In the genomic region with DNA sequence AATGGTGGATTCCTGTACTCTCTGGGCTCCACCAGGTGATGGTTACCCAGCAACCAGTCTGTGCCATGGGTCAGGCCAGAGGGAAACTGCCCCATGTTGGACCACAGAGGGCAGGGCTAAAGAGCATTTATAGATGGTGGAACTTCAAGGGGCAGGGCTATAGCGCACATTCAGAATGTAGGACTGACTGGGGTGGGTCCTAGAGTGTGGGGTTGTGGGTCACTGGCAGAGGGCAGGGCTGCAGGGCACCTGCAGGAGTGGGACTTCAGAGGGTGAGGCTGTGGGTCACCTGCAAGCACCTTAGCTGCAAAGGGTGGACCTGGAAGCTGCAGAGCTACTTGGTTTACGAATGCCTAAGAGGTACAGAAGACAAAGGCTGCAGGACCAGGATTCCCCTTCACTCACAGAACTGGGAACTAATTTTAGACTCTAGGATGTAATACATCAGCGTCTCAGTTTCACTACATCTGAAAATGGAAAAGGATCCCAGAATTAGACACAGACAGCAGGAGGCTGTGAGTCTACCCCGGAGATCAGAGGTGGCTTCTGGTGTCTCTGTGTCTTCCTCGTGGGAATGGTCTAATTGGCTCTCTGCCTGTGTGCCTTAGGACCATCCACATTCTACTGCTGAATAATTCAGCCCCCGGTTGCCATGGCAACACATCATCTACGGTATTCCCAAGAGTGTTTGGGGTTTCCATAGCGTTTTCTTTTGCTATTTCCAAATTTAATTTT, we compare ENCODE assay signal across 10 mouse cellular contexts.
A peak's percentile ranks its signal among the peaks of the same experiment; 100 is the strongest.
DNase-seq lines count a peak whose midpoint lies in the region; ATAC-seq and TF ChIP-seq lines count a peak whose summit lies in the region.
"Had no signal": no experiment of that assay in that cellular context is flagged by ENCODE, and none has a peak within 500 bp of the region (broad histone marks: within the 10 kb centered on the region; RNA-seq: fewer than 3 reads in every experiment).

No protein-coding gene starts in this region.

- H3K27me3 ChIP-seq in cerebellum, adult 2 months (ENCODE audit: control insufficient read depth, insufficient read depth, low read length), result no peaks in the 10 kb centered on the region
- H3K27me3 ChIP-seq in hindbrain, embryonic 13.5 days, result no peaks in the 10 kb centered on the region
- H3K27me3 ChIP-seq in midbrain, embryonic 11.5 days (ENCODE audit: control insufficient read depth, insufficient read depth, low read length), result no peaks in the 10 kb centered on the region
- no peaks in the 10 kb centered on the region for H3K27me3 ChIP-seq in intestine, embryonic 16.5 days (replicated peaks; ENCODE audit: control insufficient read depth, insufficient read depth, low read length)

- H3K36me3 ChIP-seq in hindbrain, embryonic 13.5 days, result peaks cover 13% of the 10 kb centered on the region
- H3K36me3 ChIP-seq in midbrain, embryonic 11.5 days (ENCODE audit: control insufficient read depth, insufficient read depth, low read length), result no peaks in the 10 kb centered on the region
- no peaks in the 10 kb centered on the region for H3K36me3 ChIP-seq in intestine, embryonic 16.5 days (ENCODE audit: control insufficient read depth, insufficient read depth, low read length)

- ATAC-seq in hindbrain, embryonic 13.5 days (ENCODE audit: low FRiP score), result peak; percentile 84
- peak; percentile 89 for ATAC-seq in midbrain, embryonic 11.5 days (ENCODE audit: low FRiP score)
- no peak for ATAC-seq in intestine, embryonic 16.5 days

- no peak for TF ChIP-seq POLR2A in cerebellum, adult 2 months (IDR thresholded peaks at IDR 0.05; ENCODE audit: borderline replicate concordance, insufficient read depth, low read length)

- H3K4me1 ChIP-seq in cerebellum, adult 2 months (ENCODE audit: control insufficient read depth, insufficient read depth, low read length), result peaks cover 7% of the 10 kb centered on the region; the same call in 1 of the 2 replicates
- H3K4me1 ChIP-seq in hindbrain, embryonic 13.5 days (replicated peaks), result peaks cover 44% of the 10 kb centered on the region
- peaks cover 12% of the 10 kb centered on the region for H3K4me1 ChIP-seq in midbrain, embryonic 11.5 days (ENCODE audit: control insufficient read depth, insufficient read depth, low read length)
- H3K4me1 ChIP-seq in intestine, embryonic 16.5 days (ENCODE audit: control insufficient read depth, insufficient read depth, low read length), result no peaks in the 10 kb centered on the region

- peak; percentile 28 to 44 for DNase-seq in cerebellum, postnatal 10 days
- DNase-seq in cerebellum, adult 2 months, result no peak
- no peak for DNase-seq in midbrain, embryonic 11.5 days (ENCODE audit: low spot score, missing footprints)
- peak; percentile 85 for DNase-seq in right cerebral cortex, postnatal 14 days
- no peak for DNase-seq in cerebellum, adult 11-12 months
- no peak for DNase-seq in T-cell, adult 2 months (ENCODE audit: low spot score)
- DNase-seq: gastrocnemius, postnatal 10 days had no signal

- no peak overlapping the region for H3K27ac ChIP-seq in cerebellum, adult 2 months (ENCODE audit: insufficient read depth, low read length)
- H3K27ac ChIP-seq in hindbrain, embryonic 13.5 days, result peak overlapping the region; percentile 89
- peak overlapping the region; percentile 57 for H3K27ac ChIP-seq in midbrain, embryonic 11.5 days (ENCODE audit: low read depth, low read length)
- H3K27ac ChIP-seq in intestine, embryonic 16.5 days (ENCODE audit: low read length), result no peak overlapping the region
- H3K27ac ChIP-seq: liver, embryonic 14.5 days had no signal

- WGBS in cerebellum, adult 2 months, result 32% methylated on average over 8 of the region's 8 CpGs
- WGBS in hindbrain, embryonic 13.5 days, result 33% methylated on average over 8 of the region's 8 CpGs
- 58% methylated on average over 8 of the region's 8 CpGs for WGBS in midbrain, embryonic 11.5 days
- 66% methylated on average over 8 of the region's 8 CpGs for WGBS in intestine, embryonic 16.5 days

- no peaks in the 10 kb centered on the region for H3K9me3 ChIP-seq in hindbrain, embryonic 13.5 days
- H3K9me3 ChIP-seq in midbrain, embryonic 11.5 days (ENCODE audit: control insufficient read depth, low read length), result no peaks in the 10 kb centered on the region
- no peaks in the 10 kb centered on the region for H3K9me3 ChIP-seq in intestine, embryonic 16.5 days (ENCODE audit: control insufficient read depth, low read length)

- no peak overlapping the region for H3K9ac ChIP-seq in hindbrain, embryonic 13.5 days
- H3K9ac ChIP-seq in midbrain, embryonic 11.5 days (ENCODE audit: low read length), result no peak overlapping the region
- no peak overlapping the region for H3K9ac ChIP-seq in intestine, embryonic 16.5 days (ENCODE audit: low read depth, low read length)
- H3K9ac ChIP-seq: liver, embryonic 14.5 days had no signal

- no peak overlapping the region for H3K4me3 ChIP-seq in cerebellum, adult 2 months (replicated peaks; ENCODE audit: insufficient read depth, low read depth, low read length)
- H3K4me3 ChIP-seq in hindbrain, embryonic 13.5 days, result no peak overlapping the region
- no peak overlapping the region for H3K4me3 ChIP-seq in midbrain, embryonic 11.5 days (ENCODE audit: low read depth, low read length)
- no peak overlapping the region for H3K4me3 ChIP-seq in intestine, embryonic 16.5 days (ENCODE audit: low read length)

- no peak for TF ChIP-seq CTCF in cerebellum, adult 2 months (IDR thresholded peaks at IDR 0.05; ENCODE audit: borderline replicate concordance, insufficient read depth, low read depth, low read length)

- peak overlapping the region; percentile 23; the same call in 1 of the 2 replicates for H3K4me2 ChIP-seq in hindbrain, embryonic 13.5 days
- H3K4me2 ChIP-seq in midbrain, embryonic 11.5 days, result no peak overlapping the region
- H3K4me2 ChIP-seq in intestine, embryonic 16.5 days (ENCODE audit: low read depth, low read length), result no peak overlapping the region

Comparison
In these comparisons a context has a peak if more than half of its experiments do, and no peak if none do; other contexts are left out.
1. DNase-seq: peak in cerebellum, postnatal 10 days (2 of 2) and right cerebral cortex, postnatal 14 days (single experiment); none in cerebellum, adult 2 months (0 of 2), midbrain, embryonic 11.5 days (single experiment), cerebellum, adult 11-12 months (single experiment) and T-cell, adult 2 months (single experiment).
2. H3K27ac ChIP-seq: peak in hindbrain, embryonic 13.5 days (single experiment) and midbrain, embryonic 11.5 days (single experiment); none in cerebellum, adult 2 months (single experiment) and intestine, embryonic 16.5 days (single experiment).